Mouse (Mus musculus) neural tube, embryonic 12.5 days (tissue): ENCODE measurements at regions not wholly inside any gene's neighbourhood (a gene's known extent, or its start where the extent isn't known, plus 50 kb on each side); places are given as distances from the start of the nearest gene placed in this dataset.

Experiments used
- ATAC-seq: fragments of 200-750 bp; cut with Nextera tagmentation; 2 replicates; pipeline ENCODE4 v1.8.0; 2017; ENCODE audit warnings: low read depth, mild to moderate bottlenecking, moderate TSS enrichment, moderate library complexity; ENCODE audit not compliant: low FRiP score
- H3K27ac ChIP-seq: fragments of 300-500 bp; sonication (generic); 2 replicates; pipeline ENCODE4 v1.5.1; 2016
- H3K27me3 ChIP-seq: fragments of 300-500 bp; sonication (generic); replicated peaks from 2 replicates; pipeline ENCODE4 v1.6.1; 2016; ENCODE audit warnings: mild to moderate bottlenecking
- H3K36me3 ChIP-seq: fragments of 300-500 bp; sonication (generic); 2 replicates; pipeline ENCODE4 v1.6.1; 2016; ENCODE audit warnings: mild to moderate bottlenecking
- H3K4me1 ChIP-seq: fragments of 300-500 bp; sonication (generic); 2 replicates; pipeline ENCODE4 v1.6.1; 2016
- H3K4me2 ChIP-seq: fragments of 300-500 bp; sonication (generic); replicated peaks from 2 replicates; pipeline ENCODE4 v1.6.1; 2016; ENCODE audit warnings: mild to moderate bottlenecking
- H3K4me3 ChIP-seq: fragments of 300-500 bp; sonication (generic); 2 replicates; pipeline ENCODE4 v1.5.1; 2016
- H3K9ac ChIP-seq: fragments of 300-500 bp; sonication (generic); 2 replicates; pipeline ENCODE4 v1.6.1; 2016; ENCODE audit warnings: mild to moderate bottlenecking
- H3K9me3 ChIP-seq: fragments of 300-500 bp; sonication (generic); 2 replicates; pipeline ENCODE4 v1.6.1; 2016; ENCODE audit warnings: mild to moderate bottlenecking
- WGBS: fragments of 180-500 bp; shearing (Covaris S2); methylation state at CpG from one replicate; pipeline ENCODE4 v1.1.7; 2016; 5-methylcytosine and 5-hydroxymethylcytosine counted together

DNA sequence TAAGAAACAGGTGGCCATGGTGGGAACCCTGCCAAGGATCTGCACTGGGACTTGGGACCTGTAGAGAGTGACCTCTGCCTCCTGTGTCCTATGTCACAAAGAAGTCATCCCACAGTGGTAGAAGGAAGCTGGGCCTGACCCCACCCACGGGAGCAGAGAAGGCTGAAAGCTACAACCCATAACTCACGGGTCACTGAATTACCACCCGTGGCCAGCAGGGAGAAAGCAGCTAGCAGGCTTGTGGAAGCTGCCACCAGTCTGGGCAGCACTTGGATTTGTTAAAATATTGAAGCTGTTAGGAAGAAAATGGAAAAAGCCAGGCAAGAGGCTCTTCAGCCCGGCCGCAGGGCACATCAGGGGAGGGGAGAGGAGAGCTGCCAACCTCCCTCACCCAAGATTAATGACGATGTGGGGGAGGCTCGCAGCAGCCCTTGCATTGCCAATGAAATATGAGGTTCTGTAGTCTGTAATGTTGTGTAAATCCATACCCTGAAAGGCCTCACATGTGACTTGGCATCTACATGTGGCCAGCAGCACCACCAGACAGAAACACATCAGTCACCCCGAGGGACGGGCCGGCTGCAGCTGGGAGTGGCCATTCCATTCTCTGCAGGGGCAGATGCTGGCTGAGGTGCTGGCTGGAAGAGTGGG is 94.5 kb downstream of the Olfm1 start:
- ATAC-seq, result peak; percentile 37; the same call in 1 of the 2 replicates
- no peaks in the 10 kb centered on the region; the same call in 1 of the 2 replicates for H3K27me3 ChIP-seq
- H3K4me2 ChIP-seq, result no peak overlapping the region
- no peaks in the 10 kb centered on the region for H3K36me3 ChIP-seq
- H3K4me1 ChIP-seq, result peaks cover 8% of the 10 kb centered on the region
- no peak overlapping the region for H3K27ac ChIP-seq
- no peak overlapping the region for H3K4me3 ChIP-seq
- H3K9ac ChIP-seq, result no peak overlapping the region
- 30% methylated on average over 10 of the region's 10 CpGs for WGBS
- H3K9me3 ChIP-seq, result no peaks in the 10 kb centered on the region

GRCm38 (mm10) chr2:28289339-28289738 is 96.5 kb downstream of the Olfm1 start:
- 89% methylated on average over 6 of the region's 6 CpGs for WGBS
- Histone ChIP-seq H3K27me3 (no peaks in the 10 kb centered on the region; the same call in 1 of the 2 replicates), H3K27ac (no peak overlapping the region), H3K36me3 (no peaks in the 10 kb centered on the region), H3K9ac (no peak overlapping the region), H3K4me1 (peaks cover 8% of the 10 kb centered on the region), H3K4me2 (no peak overlapping the region), H3K4me3 (no peak overlapping the region), H3K9me3 (no peaks in the 10 kb centered on the region)
- no peak for ATAC-seq

GRCm38 (mm10) chr2:28289860-28290471 is 97.2 kb downstream of the Olfm1 start:
- Histone ChIP-seq H3K4me1 (peaks cover 14% of the 10 kb centered on the region), H3K4me3 (no peak overlapping the region), H3K9ac (no peak overlapping the region), H3K4me2 (no peak overlapping the region), H3K9me3 (no peaks in the 10 kb centered on the region), H3K27me3 (no peaks in the 10 kb centered on the region; the same call in 1 of the 2 replicates), H3K36me3 (no peaks in the 10 kb centered on the region), H3K27ac (no peak overlapping the region)
- 65% methylated on average over 11 of the region's 11 CpGs for WGBS
- no peak for ATAC-seq

GRCm38 (mm10) chr2:28294509-28294908 is 101.7 kb downstream of the Olfm1 start:
- Histone ChIP-seq H3K27ac (no peak overlapping the region), H3K27me3 (no peaks in the 10 kb centered on the region; the same call in 1 of the 2 replicates), H3K36me3 (no peaks in the 10 kb centered on the region), H3K4me3 (no peak overlapping the region), H3K9ac (no peak overlapping the region), H3K4me2 (no peak overlapping the region; the same call in 1 of the 2 replicates), H3K9me3 (no peaks in the 10 kb centered on the region), H3K4me1 (peaks cover 26% of the 10 kb centered on the region)
- no peak for ATAC-seq
- 33% methylated on average over 7 of the region's 7 CpGs for WGBS

GRCm38 (mm10) chr2:28296183-28296582 is 103.4 kb downstream of the Olfm1 start:
- no peaks in the 10 kb centered on the region for H3K9me3 ChIP-seq
- no peaks in the 10 kb centered on the region for H3K27me3 ChIP-seq
- ATAC-seq, result peak; percentile 72
- peaks cover 26% of the 10 kb centered on the region for H3K4me1 ChIP-seq
- no peaks in the 10 kb centered on the region for H3K36me3 ChIP-seq
- WGBS, result 26% methylated on average over 12 of the region's 12 CpGs
- 0 out of 2 replicates have a peak overlapping the region, but pooled peaks have one; percentile 21 for H3K27ac ChIP-seq
- 0 out of 2 replicates have a peak overlapping the region, but pooled peaks have one; percentile 24 for H3K4me2 ChIP-seq
- no peak overlapping the region for H3K9ac ChIP-seq
- no peak overlapping the region for H3K4me3 ChIP-seq

DNA sequence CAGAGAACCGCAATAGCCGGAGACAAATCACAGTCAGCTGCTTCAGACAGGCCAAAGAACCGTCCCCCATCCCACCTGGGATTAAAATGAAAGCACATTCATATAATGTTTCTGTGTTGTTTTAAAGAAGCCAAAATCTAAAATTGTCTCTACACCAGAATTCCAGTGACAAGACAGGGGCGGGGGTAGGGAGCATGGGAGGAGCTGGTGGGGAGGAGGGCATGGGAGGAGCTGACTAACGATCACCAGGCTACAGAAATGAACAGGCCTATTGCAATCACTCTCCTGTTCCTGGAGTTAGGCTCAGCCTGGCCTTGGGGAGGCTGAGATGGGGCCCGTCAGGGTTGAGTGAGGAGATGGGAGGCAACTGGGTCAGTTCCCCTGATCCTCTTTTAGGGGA is 105.9 kb downstream of the Olfm1 start:
- Histone ChIP-seq H3K9me3 (no peaks in the 10 kb centered on the region), H3K4me3 (no peak overlapping the region), H3K9ac (no peak overlapping the region), H3K36me3 (no peaks in the 10 kb centered on the region), H3K4me2 (no peak overlapping the region), H3K27me3 (no peaks in the 10 kb centered on the region), H3K4me1 (peaks cover 26% of the 10 kb centered on the region), H3K27ac (no peak overlapping the region)
- 42% methylated on average over 6 of the region's 6 CpGs for WGBS
- no peak for ATAC-seq

- Histone ChIP-seq H3K4me2 (no peak overlapping the region), H3K4me1 (peaks cover 26% of the 10 kb centered on the region), H3K9ac (no peak overlapping the region), H3K27ac (no peak overlapping the region), H3K27me3 (no peaks in the 10 kb centered on the region), H3K9me3 (no peaks in the 10 kb centered on the region), H3K4me3 (no peak overlapping the region), H3K36me3 (no peaks in the 10 kb centered on the region)
- WGBS, result 92% methylated on average over 2 of the region's 2 CpGs
- ATAC-seq, result no peak
Measured at GRCm38 (mm10) chr2:28299346-28299745, 106.6 kb downstream of the Olfm1 start.

DNA sequence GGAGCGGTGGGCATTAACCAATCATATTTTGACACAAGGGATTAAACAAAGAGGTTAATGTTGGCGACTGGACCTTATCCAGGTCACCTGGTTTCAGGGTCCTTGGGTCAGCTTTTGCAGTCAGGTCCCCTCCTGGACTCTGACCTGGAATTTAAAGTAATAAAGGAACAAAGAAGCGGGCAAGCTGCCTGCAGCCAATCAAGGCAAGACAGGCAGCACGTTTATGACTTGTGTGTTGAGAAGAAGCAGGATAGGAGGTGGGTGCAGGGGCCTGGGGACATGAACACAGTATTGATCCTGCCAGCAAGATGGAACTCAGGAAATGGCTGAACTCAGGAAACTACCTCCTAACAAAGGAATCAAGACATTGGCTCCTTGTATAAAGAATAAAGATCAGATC is 108.5 kb downstream of the Olfm1 start:
- H3K4me1 ChIP-seq, result peaks cover 7% of the 10 kb centered on the region
- no peak for ATAC-seq
- no peaks in the 10 kb centered on the region for H3K9me3 ChIP-seq
- H3K27me3 ChIP-seq, result no peaks in the 10 kb centered on the region
- H3K4me3 ChIP-seq, result no peak overlapping the region
- no peak overlapping the region for H3K27ac ChIP-seq
- H3K9ac ChIP-seq, result no peak overlapping the region
- WGBS, result 71% methylated on average over 4 of the region's 4 CpGs
- no peak overlapping the region for H3K4me2 ChIP-seq
- H3K36me3 ChIP-seq, result no peaks in the 10 kb centered on the region

GRCm38 (mm10) chr2:28303936-28304335 is 111.1 kb downstream of the Olfm1 start:
- WGBS, result 90% methylated on average over 5 of the region's 5 CpGs
- H3K27ac ChIP-seq, result no peak overlapping the region
- no peak for ATAC-seq
- no peak overlapping the region for H3K4me2 ChIP-seq
- no peak overlapping the region for H3K9ac ChIP-seq
- H3K9me3 ChIP-seq, result no peaks in the 10 kb centered on the region
- no peak overlapping the region for H3K4me3 ChIP-seq
- H3K36me3 ChIP-seq, result no peaks in the 10 kb centered on the region
- H3K27me3 ChIP-seq, result no peaks in the 10 kb centered on the region
- H3K4me1 ChIP-seq, result peaks cover 2% of the 10 kb centered on the region; the same call in 1 of the 2 replicates

DNA sequence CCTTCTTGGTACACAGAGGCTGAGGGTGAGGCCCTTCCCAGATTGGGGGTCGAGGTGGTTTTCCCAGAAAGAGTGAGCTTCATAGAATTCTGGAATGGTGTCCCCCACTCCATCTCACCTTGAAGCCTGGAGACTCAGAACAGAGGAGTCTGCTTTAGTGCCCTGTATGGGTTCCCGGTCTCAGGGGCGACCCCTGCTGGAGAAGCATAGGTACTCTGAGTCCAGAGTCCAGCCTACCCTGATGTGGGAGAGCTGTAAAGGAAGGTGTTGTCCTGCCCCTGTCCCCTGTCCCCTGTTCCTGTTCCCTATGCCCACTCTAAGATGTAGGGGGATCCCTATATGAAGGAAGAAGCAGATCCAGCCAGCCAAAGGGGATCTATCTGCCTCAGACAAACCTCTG is 111.9 kb downstream of the Olfm1 start:
- no peaks in the 10 kb centered on the region for H3K36me3 ChIP-seq
- no peak overlapping the region for H3K27ac ChIP-seq
- H3K4me3 ChIP-seq, result no peak overlapping the region
- no peaks in the 10 kb centered on the region for H3K27me3 ChIP-seq
- H3K9me3 ChIP-seq, result no peaks in the 10 kb centered on the region
- no peak overlapping the region for H3K9ac ChIP-seq
- no peak for ATAC-seq
- 9% methylated on average over 3 of the region's 3 CpGs for WGBS
- no peak overlapping the region for H3K4me2 ChIP-seq
- H3K4me1 ChIP-seq, result no peaks in the 10 kb centered on the region

GRCm38 (mm10) chr2:28309122-28309521 is 116.3 kb downstream of the Olfm1 start:
- Histone ChIP-seq H3K4me3 (no peak overlapping the region), H3K36me3 (no peaks in the 10 kb centered on the region), H3K4me2 (no peak overlapping the region), H3K27ac (no peak overlapping the region), H3K9me3 (no peaks in the 10 kb centered on the region), H3K9ac (no peak overlapping the region), H3K4me1 (no peaks in the 10 kb centered on the region), H3K27me3 (no peaks in the 10 kb centered on the region)
- ATAC-seq, result no peak
- WGBS, result 90% methylated on average over 5 of the region's 5 CpGs

DNA sequence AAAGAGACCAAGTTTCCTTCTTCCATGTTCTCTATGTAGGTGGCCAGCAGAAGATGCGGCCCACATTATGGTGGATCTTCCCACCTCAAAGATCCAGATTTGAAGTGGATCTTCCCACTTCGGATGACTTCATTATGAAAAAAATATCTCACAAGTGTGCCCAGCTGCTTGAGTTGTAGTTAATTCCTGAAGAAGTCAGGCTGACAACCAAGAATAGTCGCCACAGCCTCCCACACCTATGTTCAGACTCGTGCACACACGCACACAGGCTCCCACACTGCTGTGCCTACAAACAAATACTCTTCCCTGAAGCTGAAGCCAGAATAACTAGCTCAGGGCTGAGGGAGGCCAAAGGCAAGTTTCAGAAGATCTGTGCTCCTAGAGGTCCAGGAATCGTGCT is 119.4 kb downstream of the Olfm1 start:
- Histone ChIP-seq H3K27ac (no peak overlapping the region), H3K9me3 (no peaks in the 10 kb centered on the region), H3K9ac (no peak overlapping the region), H3K36me3 (no peaks in the 10 kb centered on the region), H3K4me3 (no peak overlapping the region), H3K27me3 (no peaks in the 10 kb centered on the region), H3K4me1 (no peaks in the 10 kb centered on the region), H3K4me2 (no peak overlapping the region)
- ATAC-seq, result no peak
- WGBS, result 87% methylated on average over 6 of the region's 6 CpGs

- no peaks in the 10 kb centered on the region for H3K4me1 ChIP-seq
- no peak overlapping the region for H3K4me2 ChIP-seq
- no peak overlapping the region for H3K9ac ChIP-seq
- WGBS, result 63% methylated on average over 11 of the region's 11 CpGs
- H3K4me3 ChIP-seq, result no peak overlapping the region
- no peaks in the 10 kb centered on the region for H3K36me3 ChIP-seq
- no peaks in the 10 kb centered on the region for H3K9me3 ChIP-seq
- H3K27ac ChIP-seq, result no peak overlapping the region
- H3K27me3 ChIP-seq, result no peaks in the 10 kb centered on the region
- no peak for ATAC-seq
Measured at GRCm38 (mm10) chr2:28325502-28325901, 121.1 kb upstream of the Ppp1r26 start.
